Mouse (Mus musculus): ENCODE measurements at regions not wholly inside any gene's neighbourhood (a gene's known extent, or its start where the extent isn't known, plus 50 kb on each side); places are given as distances from the start of the nearest gene placed in this dataset.

GRCm38 (mm10) chr10:66912440-66912839, 183.5 kb upstream of the Jmjd1c start:
- no peak for TF ChIP-seq POLR2A (IDR thresholded peaks at IDR 0.05; ENCODE audit: borderline replicate concordance, control insufficient read depth, low read depth, low read length)
- TF ChIP-seq CTCF (IDR thresholded peaks at IDR 0.05; ENCODE audit: control insufficient read depth, insufficient read depth, low read length): no peak

All from bone marrow, adult 2 months (tissue).